Mouse (Mus musculus) spleen, adult 2 months (tissue): ENCODE measurements around the gene Srek1.

ENCODE experiments used
- CTCF ChIP-seq: fragments of 200-500 bp; IDR thresholded peaks from 2 replicates; pipeline ENCODE4 v1.5.1; 2011; ENCODE audit warnings: mild to moderate bottlenecking, inconsistent platforms; ENCODE audit not compliant: insufficient read depth, insufficient read length, insufficient replicate concordance; ENCODE audit errors: extremely low read depth
- POLR2A ChIP-seq: fragments of 200-500 bp; IDR thresholded peaks from 2 replicates; pipeline ENCODE4 v1.6.1; 2011; ENCODE audit warnings: low read depth, low read length, inconsistent platforms

DNA sequence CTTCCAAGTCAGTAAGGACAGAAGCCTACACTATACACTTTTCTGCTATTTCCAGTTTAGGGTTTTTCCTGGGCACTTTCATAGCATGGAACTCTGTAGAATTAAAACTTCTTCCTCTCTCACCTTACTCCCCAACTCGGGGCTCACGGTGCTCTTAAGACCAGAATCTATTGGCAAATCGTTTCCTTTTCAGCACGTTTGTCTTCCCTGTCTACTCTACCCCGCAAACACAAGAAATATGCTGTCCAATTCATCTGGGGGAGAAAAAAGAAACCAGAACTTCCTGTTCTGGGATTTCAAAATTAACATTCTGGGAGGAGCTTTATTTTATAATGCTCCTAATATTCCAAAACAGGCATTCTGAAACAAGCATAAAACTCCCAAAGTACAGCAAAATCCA is 6.5 kb downstream of the Srek1 start:
- no peak for TF ChIP-seq CTCF
- TF ChIP-seq POLR2A = no peak
